In the genomic region with DNA sequence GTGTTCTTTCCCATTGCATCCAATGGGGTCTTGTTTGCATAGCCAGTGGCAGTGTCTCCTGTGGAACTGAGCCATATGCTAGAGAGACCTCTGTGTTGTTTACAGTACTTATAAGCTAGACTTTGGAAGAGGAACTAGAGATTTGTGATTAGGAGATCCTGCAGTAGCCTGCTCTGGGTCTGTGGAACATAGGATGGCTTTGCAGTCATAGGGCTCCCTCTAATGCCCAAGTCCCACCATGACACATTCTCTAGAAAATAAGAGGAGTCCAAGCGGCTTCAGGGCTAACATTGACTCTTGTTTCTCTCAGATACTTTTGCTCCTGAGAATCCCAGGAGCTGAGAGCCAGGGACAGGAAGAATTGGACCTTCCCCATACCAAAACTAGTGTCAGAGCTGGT, we compare ENCODE assay signal across 8 mouse cellular contexts.
DNase-seq lines count a peak whose midpoint lies in the region; ATAC-seq and TF ChIP-seq lines count a peak whose summit lies in the region.
"Not testable (repeated sequence)": the region's sequence is repeated elsewhere in the genome, so short reads cannot be mapped to it uniquely, and the experiment has no call there.

No protein-coding gene starts in this region.

- WGBS in kidney, postnatal 0 days: 19% methylated on average over 1 of the region's 1 CpGs
- WGBS in lung, postnatal 0 days: 15% methylated on average over 1 of the region's 1 CpGs
- WGBS in spleen, adult 2 months: 23% methylated on average over 1 of the region's 1 CpGs

- H3K4me2 ChIP-seq in kidney, postnatal 0 days (ENCODE audit: low read length); lung, postnatal 0 days (replicated peaks; ENCODE audit: low read depth, low read length): not testable (repeated sequence)

- TF ChIP-seq CTCF in kidney, postnatal 0 days (IDR thresholded peaks at IDR 0.05; ENCODE audit: low read depth): peak; percentile 65
- TF ChIP-seq CTCF in lung, postnatal 0 days (IDR thresholded peaks at IDR 0.05): peak; percentile 54
- peak; percentile 6; the same call in 1 of the 2 replicates for TF ChIP-seq CTCF in spleen, adult 2 months (IDR thresholded peaks at IDR 0.05; ENCODE audit: extremely low read depth, insufficient read depth, insufficient read length, insufficient replicate concordance)

- H3K27ac ChIP-seq in kidney, postnatal 0 days; lung, postnatal 0 days (ENCODE audit: low read length); spleen, adult 2 months (ENCODE audit: insufficient read depth, low read length): not testable (repeated sequence)

- TF ChIP-seq EP300 in lung, postnatal 0 days (IDR thresholded peaks at IDR 0.05): not testable (repeated sequence)

- H3K27me3 ChIP-seq in kidney, postnatal 0 days (ENCODE audit: insufficient read depth, low read length); lung, postnatal 0 days (replicated peaks; ENCODE audit: insufficient read depth, low read length); spleen, adult 2 months (ENCODE audit: control insufficient read depth, insufficient read depth, low read length): not testable (repeated sequence)

- not testable (repeated sequence) for H3K9ac ChIP-seq in kidney, postnatal 0 days (ENCODE audit: low read depth, low read length); lung, postnatal 0 days (replicated peaks; ENCODE audit: low read depth)

- not testable (repeated sequence) for H3K9me3 ChIP-seq in kidney, postnatal 0 days (replicated peaks; ENCODE audit: low read length); lung, postnatal 0 days (ENCODE audit: low read length)

- H3K4me1 ChIP-seq in kidney, postnatal 0 days (replicated peaks; ENCODE audit: insufficient read depth, low read length); lung, postnatal 0 days (ENCODE audit: insufficient read depth, low read depth, low read length); spleen, adult 2 months (ENCODE audit: control insufficient read depth, insufficient read depth, insufficient read length): not testable (repeated sequence)

- DNase-seq in A20 (ENCODE audit: low read depth, low spot score) (peak; percentile 33), NIH3T3 (ENCODE audit: low read depth) (peak; percentile 39)
- DNase-seq in cerebellum, postnatal 10 days: peak; percentile 42 to 46
- peak; percentile 13 to 19 for DNase-seq in heart, postnatal 14 days
- DNase-seq in kidney, postnatal 0 days (ENCODE audit: low spot score): peak; percentile 28
- peak; percentile 9 to 41 for DNase-seq in layer of hippocampus, postnatal 14 days (ENCODE audit: low spot score in 2 of 2)
- peak; percentile 5 for DNase-seq in lung, postnatal 0 days (ENCODE audit: low spot score)
- not testable (repeated sequence) for DNase-seq in spleen, adult 2 months (ENCODE audit: low read depth in 1 of 2, low spot score in 2 of 2)

- not testable (repeated sequence) for H3K36me3 ChIP-seq in kidney, postnatal 0 days (ENCODE audit: insufficient read depth, low read length); lung, postnatal 0 days (ENCODE audit: insufficient read depth, low read length); spleen, adult 2 months (ENCODE audit: control insufficient read depth, insufficient read depth, low read length)

- not testable (repeated sequence) for ATAC-seq in kidney, postnatal 0 days (replicated peaks; ENCODE audit: low FRiP score, low read depth); lung, postnatal 0 days

- H3K4me3 ChIP-seq in kidney, postnatal 0 days (replicated peaks; ENCODE audit: low read depth, low read length); lung, postnatal 0 days (ENCODE audit: low read depth, low read length); spleen, adult 2 months (ENCODE audit: extremely low read depth, insufficient read depth, insufficient read length): not testable (repeated sequence)

- TF ChIP-seq POLR2A in spleen, adult 2 months (IDR thresholded peaks at IDR 0.05; ENCODE audit: low read depth, low read length): not testable (repeated sequence)

- intact Hi-C loops in heart, postnatal 14 days (cut with DNase I): not testable (repeated sequence)

Comparison
In these comparisons a context has a peak if more than half of its experiments do, and no peak if none do; other contexts are left out.
1. CTCF ChIP-seq: peak in every context shown above with its lines; median percentile 65 in kidney, postnatal 0 days; 54 in lung, postnatal 0 days; 6 in spleen, adult 2 months.